Mouse (Mus musculus): ENCODE data around the gene S100pbp.

S100pbp gene

DNA sequence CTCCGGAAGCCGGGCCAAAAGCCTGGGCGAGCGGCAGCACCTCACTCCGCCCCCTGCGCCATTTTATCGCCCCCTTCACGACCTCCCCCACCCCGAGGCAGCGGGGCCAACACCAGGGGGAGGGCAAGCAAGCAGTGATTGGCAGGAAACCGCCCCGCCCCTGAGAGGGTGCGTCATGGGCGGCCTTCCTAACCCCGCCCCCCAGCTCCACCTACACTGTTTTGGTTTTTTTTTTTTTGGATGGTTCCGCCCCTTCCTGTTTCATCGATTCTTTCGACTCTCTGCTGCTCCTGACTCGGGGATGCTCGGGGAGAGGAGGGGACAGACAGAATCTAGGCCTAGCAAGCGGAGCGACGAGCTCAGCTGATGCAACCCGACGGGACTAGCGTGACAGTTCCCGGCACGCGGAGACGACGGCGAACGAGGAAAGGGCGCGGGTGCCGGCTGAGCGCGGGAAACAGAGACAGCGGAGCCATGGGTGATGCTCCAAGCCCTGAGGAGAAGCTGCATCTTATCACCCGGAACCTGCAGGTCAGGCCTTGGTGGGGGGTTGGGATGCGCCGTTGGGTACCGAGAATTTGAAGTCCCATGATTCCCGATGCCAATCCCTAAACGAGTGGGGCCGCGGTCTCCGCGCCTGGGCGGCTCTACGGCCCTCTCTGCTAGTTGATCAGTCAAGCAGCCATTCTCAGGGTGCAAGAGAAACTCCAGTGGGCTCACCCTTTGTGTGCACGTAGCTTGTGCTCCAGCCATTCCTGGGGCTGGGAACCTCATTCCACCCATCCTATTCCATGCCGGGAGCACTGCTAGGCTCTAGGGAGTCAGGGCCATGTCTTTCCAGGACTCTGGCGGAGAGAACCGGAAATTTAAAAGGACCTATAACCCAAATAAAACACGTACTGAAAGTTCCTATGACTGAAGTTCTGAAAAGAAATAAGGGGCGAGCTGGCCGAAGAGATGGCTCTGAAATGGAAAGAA lies at the start of gene S100pbp, which contains the start of gene Yars:
Gene S100pbp, minus strand, starts transcription at position 186 of the 978 bp plus-strand sequence.
Gene Yars, plus strand, starts transcription at position 219 of the 978 bp plus-strand sequence.
- peak; percentile 99 for DNase-seq (ENCODE audit: low read depth, low spot score)

DNA sequence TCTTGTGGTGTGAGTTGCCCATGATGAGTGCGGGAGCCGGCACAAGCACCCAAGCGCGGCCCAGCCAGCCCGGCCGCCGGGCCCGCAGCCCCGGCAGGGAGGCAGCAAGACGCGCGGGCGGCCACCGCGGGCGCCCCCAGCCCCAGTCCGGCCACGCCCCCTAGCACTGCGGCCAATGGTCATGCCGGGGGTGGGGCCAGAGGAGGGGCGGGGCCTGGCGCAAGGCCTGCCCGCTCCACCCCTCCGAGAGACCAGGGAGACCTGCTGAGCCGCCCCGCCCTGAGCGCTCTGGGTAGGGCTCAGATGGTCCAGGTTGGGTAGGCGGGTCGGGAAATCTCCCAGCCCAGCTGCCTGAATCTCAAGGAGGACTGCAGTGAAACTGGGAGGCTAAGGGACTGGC lies 49.5 kb upstream of the S100pbp start:
- DNase-seq (ENCODE audit: low read depth, low spot score) = peak; percentile 97

DNA sequence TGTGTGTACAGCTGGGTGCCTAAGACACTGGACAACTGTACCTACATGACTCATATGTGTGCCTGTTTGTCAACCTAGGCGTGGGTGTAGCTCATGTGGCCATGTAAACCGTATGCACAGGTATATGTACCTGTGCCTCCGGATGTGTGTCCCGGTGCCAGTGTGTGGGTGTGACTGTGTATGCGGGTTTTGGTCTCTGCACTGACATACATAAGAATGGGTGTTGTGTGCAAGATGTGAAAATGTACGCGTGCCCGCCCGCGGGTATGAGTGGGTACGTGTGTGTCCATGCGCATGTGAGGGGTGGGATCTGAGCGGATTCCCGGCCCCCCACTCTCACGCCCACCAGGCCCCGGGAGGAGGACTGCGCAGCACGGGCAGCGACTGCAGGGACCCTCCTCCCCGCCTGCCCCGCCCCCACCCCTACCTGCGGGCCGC lies 49.1 kb upstream of the S100pbp start:
- DNase-seq (ENCODE audit: low read depth, low spot score) = peak; percentile 54

DNA sequence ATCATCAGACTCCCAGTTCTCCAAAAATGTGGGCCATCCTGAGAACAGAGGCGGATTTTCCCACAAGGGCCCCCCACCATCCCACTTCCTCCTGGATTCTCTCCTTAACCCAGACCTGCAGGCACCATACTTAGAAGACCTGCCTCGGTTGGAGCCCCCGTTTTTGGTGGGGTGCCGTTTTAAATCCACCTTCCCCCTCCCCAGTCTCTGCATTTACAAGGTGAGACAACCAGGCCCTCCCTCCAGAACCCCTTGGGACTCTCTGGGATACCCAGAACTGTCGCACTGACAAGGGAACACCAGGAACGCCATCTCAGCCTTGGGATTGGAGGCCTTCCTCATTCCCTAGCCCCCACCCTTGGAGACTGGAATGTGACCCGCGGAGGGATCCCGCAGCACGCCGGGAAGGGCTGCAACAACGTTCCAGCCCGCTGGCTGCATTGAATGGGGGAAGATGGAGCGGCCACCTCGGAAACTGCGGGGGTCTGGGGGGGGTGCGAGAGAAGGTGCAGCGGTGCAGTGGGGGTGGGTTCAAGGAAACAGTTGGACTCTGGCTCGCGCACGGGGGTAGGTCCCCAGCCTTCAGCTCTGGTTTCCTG lies 48.4 kb upstream of the S100pbp start:
- DNase-seq (ENCODE audit: low read depth, low spot score) = peak; percentile 86

DNA sequence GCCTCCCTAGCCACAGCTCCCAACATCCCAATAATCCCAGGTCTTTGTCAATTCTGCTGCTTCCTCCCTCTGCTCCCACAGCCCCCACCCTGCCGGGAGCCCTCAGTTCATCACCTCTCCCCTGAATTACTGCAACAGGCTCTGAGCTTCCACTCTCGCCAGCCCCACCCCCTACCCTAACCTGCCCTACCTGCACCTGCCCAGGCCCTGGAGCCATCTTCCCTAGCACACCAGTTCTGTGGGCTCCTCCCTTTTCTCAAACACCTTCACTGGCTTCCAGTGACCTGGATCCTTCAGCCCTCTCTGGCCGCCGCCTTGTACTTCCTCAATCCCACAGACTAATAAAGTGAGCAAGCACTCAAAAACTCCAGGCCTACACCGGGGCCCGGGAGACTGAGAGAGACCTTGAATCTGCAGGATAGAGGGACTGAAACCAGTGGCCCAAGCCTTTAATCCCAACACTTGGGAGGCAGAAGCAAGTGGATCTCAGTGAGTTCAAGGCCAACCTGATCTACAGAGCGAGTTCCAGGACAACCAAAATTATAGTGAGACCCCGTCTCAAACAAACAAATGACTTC lies 46.8 kb upstream of the S100pbp start:
- DNase-seq (ENCODE audit: low read depth, low spot score) = no peak

DNA sequence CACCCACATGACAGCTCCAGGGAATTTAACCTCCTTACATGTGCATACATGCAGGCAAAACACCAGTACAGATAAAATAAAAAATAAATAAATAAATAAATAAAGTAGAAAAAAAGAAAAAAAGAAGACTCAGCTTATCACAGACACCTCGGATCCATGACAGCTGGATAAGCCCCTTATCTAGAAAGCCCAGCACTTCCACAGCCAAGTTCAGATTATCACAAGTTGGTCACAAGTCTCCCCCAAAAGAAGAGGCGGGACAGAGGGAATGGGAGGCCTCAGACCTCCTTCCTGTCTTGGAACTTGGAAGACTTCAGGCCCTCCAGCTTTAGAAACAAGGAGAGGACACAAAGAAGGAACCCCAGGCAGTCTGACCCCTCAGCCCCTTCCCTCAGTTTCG lies 45.6 kb upstream of the S100pbp start:
- DNase-seq (ENCODE audit: low read depth, low spot score) = no peak

DNA sequence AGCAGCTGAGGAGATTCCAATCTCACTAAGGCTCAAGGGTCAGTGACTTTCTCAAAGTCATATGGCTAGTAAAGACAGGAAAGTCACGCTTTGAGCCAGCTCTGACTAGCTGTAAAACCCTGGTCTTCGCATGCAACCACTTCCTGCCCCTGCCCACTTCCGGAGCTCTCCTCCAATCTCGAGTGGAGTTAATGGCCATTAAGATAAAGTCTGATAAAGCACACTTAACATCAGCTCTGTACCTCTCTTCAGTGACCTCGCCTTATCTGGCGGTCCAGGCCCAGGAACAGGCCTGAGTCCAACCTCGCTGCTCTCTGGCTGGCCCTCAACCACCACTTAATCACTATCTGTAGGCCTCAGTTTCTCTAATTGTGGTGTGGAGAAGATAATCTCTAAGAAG lies 45.0 kb upstream of the S100pbp start:
- no peak for DNase-seq (ENCODE audit: low read depth, low spot score)

DNA sequence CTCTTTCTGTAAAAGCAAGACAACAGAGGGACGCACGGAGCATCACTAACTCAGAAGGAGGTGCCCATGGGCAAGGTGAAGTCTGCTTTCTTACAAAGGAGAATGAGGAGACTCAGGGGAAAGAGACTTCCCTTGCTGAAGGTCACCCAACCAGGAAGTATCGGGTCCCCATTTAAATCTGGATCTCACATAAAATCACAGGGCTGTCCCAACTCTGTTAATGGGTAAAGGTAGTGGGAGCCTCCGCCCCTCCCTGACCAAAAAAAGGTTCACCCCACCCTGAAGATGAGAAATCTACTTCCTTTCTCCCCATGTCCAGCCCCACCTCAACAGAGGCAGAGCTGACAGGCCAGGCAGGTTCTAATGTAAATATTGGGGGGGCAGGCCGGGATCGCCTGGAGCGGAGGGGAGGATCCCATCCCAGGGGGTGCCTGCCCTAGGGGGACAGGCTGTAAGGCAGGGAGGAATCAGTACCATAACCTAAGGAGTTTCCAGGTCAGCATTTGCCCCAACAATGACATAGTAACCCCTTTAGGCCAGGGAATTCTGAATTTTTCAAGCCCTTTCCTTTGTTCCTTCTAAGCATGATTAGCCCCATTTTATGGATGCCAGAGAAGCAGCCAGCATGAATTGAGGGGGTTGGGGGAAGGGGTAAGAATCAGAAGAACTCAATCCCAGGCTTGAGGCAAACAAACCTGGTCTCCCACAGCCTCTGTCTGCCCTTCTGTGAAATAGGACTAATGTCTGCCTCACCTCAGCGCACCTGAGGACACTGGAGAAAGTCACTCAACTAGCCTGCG lies 43.2 kb upstream of the S100pbp start:
- DNase-seq (ENCODE audit: low read depth, low spot score) = no peak

DNA sequence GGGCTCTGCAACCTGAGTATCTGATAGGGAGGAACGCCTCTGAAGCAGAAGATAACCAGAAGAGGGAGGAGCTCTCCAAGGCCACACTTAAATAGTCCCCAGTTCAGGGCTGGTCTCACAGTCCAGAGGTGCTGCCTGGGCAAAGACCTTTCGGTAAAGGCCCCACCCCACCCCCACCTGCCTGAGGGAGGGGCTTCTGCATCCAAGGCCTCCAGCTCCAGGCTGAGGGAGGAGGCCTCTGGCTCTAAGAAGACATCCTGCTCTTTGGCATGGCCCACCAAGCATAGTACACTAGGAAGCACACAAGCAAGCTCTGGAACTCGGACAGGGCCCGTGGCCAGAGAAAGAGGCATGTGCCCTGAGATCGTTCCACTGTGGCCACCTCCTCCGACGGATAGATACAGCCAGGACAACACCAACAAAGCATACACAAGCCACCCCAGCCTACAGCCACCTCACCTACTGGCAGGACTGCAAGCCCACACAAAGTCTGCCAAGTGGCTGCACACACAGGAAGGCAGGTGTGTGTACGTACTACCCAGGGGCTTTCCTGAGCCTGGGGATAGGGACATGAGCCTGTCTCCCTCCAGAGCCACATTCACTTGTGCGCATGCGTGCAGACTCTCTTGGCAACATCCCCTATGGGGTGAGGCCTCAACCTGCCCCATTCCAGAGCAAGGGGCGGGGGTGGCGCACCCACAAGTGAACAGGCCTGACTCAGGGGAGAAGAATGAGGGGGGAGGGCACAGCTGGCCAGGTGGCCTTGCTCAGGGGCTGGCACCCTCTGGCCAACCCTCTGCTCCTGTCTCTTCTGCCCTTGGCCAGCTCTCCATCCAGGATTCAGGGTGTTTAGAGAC lies 42.3 kb upstream of the S100pbp start:
- peak; percentile 94 for DNase-seq (ENCODE audit: low read depth, low spot score)

DNA sequence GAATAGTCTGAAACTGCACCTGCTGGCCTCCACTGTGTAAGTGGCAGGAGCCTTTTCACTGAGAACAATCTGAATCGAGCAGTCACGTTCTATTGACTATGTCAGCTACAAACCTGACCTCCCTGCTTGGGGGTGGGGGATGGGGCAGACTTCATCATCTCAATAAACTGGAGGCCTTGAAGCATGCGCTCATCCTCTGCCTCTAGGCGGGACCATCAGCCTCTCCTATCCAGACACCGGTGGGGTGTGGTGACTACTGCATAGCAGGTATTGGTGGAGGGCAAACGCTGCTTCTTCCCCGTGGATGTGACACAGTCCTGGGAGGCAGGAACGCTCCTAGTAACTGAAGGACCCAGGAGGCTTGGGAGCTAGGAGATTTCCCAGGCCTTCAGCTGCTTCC lies 41.4 kb upstream of the S100pbp start:
- peak; percentile 93 for DNase-seq (ENCODE audit: low read depth, low spot score)

DNA sequence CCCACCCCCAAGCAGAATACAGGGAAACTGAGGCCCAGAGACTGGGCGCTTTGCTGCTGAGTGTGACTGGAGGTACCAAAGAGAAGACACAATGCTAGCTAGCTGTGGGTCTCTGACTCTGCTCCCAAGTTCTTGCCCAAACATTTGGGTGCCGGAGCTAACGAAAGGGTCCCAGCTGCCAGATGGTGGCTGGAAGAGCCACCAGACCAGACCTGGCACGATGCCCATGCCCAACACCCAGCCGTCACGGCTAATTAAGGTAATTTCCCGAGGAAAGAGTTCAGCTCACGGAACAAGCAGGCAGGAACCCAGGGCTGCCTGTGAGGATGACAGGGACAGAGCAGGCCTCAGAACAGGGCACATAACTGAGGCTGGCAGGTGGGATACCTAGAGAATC lies 38.5 kb upstream of the S100pbp start:
- no peak for DNase-seq (ENCODE audit: low read depth, low spot score)

DNA sequence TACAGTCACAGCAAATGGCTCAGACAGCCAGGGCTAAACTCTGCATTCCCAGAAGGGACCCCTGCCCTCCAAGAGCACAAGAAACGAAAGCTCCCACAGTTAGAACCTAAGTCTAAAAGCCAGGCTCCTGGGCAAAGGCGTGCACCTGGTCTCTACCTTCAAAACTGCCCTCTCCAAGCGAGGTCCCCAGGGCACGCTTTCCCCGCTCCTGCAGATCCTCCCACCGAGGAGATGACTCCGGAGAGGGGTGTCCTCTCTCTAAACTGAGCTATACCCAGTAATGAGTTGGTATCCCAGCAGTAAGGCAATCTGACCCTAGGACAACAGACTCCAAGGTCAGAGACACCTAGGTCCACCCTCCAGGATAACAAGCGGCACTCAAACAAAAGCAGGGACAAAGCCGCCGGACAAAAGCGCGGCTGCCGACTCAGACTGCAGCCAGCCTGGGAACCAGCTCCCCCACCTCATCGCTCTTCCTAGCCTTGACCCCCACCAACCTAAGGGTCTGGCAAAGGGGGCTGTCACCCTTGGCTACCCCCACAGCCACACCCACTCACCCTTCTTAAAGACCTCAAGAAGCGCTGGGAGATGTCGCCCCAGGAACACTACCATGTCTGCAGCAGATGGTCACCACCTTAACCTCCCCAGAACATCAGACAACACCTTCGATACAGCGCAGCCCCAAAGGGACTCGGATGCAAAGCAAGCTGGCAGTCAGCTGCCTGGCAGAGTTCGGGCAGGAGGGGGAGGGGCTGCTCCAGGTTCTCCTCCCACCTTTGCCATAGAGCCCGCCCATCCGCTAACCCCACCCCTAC lies 37.9 kb upstream of the S100pbp start:
- peak; percentile 44 for DNase-seq (ENCODE audit: low read depth, low spot score)

DNA sequence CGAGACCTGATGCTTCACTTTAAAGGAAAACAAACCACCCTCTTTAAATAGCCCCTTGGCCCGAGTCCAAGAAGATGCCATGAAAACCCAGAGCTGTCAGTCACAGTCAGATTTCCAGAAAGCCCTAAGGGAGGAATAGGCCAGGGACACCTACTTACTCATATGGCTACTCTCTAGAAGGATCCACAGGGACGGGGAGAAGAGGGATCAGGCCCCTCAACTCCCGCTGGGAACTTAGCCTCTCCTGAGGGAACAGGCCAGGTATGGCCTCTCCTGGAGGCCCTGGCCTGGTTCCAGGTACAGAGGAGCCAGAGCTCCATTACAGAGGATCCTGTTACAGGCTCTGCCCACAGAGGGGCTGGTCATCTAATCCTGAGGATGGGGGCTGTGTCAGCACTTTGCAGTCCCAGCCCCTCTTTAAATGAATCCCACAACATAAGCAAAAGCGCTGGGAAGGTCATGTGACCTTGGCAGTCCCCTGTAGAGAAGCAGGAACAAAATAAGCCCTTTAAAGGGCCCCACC lies 37.0 kb upstream of the S100pbp start:
- peak; percentile 83 for DNase-seq (ENCODE audit: low read depth, low spot score)

DNA sequence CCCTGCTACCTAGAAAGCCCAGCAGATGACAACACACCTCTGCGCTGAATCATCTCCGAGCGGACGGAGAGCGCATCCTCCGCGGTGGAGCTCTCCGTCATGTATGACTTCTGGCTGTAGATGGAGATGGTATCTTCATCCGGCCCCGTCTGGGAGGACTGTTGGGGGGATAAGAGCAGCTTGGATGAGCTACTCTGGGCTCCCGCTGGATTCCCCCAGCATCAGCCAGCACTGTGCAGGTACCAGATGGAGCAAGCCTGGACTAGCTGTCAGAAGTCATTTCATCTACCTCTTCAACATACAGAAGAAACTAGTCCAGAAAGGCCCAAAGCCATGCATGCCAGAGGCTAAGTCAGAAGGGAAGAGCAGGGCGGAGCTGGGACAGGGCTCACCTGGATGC lies 35.8 kb upstream of the S100pbp start:
- no peak for DNase-seq (ENCODE audit: low read depth, low spot score)

DNA sequence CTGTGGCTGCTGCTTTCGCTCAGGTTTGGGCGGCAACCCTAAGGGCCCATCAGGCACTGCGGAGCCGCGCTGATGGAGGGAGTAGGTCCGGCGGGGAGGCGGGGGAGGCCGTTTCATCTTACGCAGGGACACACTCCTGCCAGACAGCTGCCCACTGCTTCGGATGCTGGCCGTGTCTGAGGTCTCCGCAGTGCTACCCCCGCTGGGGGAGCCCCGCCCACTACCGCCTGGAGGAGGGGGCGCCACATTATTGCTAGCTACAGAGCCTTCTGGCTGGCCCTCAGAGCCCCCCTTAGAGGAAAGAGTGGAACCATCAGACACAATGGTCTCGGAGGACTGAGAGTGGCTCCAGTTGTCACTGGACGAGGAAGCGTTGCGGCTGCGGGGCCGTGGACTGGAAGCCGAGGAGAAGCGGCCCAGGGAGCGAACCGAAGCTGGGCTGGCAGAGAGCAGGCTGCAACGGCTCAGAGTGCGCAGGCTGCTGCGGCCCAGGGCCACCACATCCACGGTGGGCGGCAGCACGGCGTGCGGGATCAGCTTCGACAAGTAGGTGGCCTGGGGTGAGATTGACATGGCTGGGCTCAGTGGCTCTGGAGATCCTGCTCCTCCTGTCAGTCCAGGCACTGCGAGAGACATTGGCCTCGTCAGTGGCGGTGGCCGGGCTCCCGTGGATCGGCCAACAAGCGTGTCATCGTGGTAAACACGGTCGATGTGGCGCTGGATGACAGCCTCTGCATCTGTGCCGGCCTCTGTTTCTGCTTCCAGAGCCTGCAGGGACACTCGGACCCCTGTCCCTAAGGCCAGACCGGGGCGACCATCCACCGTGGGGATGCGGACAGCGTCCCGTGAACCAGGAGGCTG lies 34.1 kb upstream of the S100pbp start:
- DNase-seq (ENCODE audit: low read depth, low spot score) = no peak

DNA sequence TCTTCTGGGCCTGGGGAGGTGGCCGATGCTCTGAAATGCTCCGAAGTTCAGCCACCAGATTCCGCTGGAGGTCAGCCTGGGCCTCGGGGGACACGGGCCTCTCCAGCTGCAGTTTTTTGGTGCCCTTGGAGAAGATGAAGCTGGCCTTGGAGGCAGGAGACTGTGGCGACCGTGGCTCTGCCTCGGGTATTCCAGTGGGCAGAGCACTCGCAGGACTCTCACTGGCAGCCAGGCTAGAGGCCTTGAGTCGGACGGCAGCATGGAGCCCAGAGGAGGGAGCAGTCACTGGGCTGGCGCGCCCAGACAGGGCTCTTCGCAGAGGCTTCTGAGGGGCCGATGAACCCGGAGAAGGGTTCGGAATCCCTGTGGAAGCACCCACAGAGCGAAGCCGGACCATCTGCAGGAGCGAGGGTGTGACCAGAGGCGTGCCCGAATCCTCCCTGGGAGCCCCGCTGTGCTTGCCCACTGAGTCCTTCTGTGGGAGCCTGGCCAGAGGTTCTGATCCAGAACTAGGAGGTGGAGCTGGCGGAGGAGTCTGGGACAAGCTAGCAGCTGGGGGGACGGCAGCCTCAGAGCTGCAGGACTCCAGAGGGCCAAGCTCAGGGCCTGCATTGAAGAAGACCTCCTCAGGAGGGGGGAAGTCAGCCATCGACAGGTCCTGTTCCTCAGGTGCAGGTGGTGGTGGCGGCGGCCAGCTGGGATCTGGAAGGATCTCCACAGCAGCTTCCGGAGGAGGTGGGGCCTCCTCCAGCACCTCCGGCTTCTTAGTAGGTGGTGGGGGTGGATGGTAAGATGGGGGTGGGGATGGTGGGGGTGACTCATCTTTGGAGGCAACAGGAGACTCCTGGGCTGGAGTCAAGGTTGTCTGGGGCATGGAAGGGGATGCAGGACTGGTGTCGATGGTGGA lies 32.7 kb upstream of the S100pbp start:
- peak; percentile 66 for DNase-seq (ENCODE audit: low read depth, low spot score)
